Mouse (Mus musculus): ENCODE data around the gene Trim67. TPM values are rescaled to one million over a fixed set of nuclear protein-coding genes. Genes with fewer than 3 reads are reported as not detected.

Trim67 gene
- polyA plus RNA-seq, 1 experiment: 0.51 TPM

DNA sequence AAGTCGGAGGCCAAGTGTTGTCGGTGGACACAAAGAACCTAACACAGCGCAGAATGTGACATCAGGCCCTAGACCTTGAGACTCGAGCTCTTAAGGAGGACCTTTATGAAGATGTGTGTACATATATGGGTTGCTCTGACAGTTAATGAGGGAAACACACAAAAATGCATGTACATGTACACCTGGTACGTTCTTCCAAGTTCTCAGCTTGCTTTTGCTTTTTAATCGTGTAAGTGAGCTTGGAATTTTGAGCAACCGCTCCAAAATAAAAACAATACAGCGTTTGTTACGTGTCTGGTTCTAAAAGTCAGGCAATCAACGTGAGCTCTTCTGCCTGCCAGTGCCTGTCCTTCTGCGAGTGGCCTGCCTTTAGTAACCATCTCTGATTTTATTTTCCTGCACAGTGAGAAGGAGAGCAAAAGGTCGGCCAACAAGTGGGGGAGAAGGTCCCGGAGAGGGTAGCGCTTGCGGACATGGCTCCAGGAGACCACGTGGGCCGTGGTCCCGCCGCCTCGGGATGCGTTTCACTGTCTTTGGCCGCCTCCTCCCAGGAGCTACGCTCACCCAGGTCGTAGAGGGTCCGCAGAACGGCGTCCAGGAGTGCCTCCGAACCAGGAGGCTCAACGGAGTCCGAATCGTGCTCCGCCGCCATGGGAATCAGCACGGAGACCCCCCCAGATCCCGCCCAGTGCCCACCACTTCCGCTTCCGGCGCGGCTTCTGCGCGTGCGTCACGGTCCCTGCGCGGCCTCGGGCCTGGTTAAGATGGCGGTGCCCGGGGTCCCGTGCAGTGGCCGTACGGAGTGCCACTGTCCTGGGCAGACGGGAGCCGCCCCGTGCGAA, 69.7 kb downstream of the Trim67 start, which contains the start of the genes Gnpat and 2810004N23Rik:
Gnpat (plus strand) TSS at position 713 of the 842 bp plus-strand sequence.
2810004N23Rik (minus strand) TSS at position 800 of the 842 bp plus-strand sequence.
- peak; percentile 96 for DNase-seq
- TF ChIP-seq POLR2A (IDR thresholded peaks at IDR 0.05; ENCODE audit: borderline replicate concordance, extremely low read depth, low read depth, low read length): peak; percentile 81
- no peak for TF ChIP-seq CTCF (IDR thresholded peaks at IDR 0.05; ENCODE audit: insufficient read depth, low read length)
- under 1% methylated on average over 55 of the region's 55 CpGs for WGBS
- Histone ChIP-seq H3K4me3 (replicated peaks; ENCODE audit: extremely low read depth, low read depth, low read length) (peak within 1 kb of the TSS; percentile 100), H3K4me1 (ENCODE audit: control insufficient read depth, insufficient read depth, low read length) (peaks cover 15% of the 10 kb centered on the region)

DNA sequence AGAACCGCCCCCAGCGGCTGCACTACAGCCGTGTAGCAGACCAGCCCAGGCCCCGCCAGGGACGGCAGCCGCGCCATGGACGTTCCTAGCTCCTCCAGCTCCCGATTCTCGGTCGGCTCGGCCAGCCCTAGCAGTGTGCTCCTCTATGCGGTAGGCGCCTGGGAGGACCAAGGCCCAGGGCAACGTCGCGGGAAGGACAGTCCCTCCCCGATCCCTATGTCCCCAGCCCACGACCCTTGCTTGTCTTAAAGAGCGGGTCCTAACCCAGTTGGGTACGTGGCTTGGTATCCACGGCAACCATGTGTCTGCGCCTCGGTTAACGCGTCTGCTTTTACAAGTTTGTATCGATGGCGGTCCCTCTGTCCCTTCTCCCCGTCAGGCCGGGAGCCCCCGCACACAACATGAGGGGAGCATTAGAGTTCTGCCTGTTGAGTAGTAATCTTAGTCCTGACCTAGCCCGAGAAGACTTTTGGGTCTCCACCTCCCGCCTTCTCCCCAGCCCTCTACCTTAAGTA, 70.3 kb downstream of the Trim67 start:
- under 1% methylated on average over 33 of the region's 33 CpGs for WGBS
- peaks cover 15% of the 10 kb centered on the region for H3K4me1 ChIP-seq (ENCODE audit: control insufficient read depth, insufficient read depth, low read length)
- TF ChIP-seq CTCF (IDR thresholded peaks at IDR 0.05; ENCODE audit: insufficient read depth, low read length) (no peak), POLR2A (IDR thresholded peaks at IDR 0.05; ENCODE audit: borderline replicate concordance, extremely low read depth, low read depth, low read length) (no peak; the same call in 1 of the 2 replicates)
- DNase-seq: no peak
- peak overlapping the region; percentile 100 for H3K4me3 ChIP-seq (replicated peaks; ENCODE audit: extremely low read depth, low read depth, low read length)

DNA sequence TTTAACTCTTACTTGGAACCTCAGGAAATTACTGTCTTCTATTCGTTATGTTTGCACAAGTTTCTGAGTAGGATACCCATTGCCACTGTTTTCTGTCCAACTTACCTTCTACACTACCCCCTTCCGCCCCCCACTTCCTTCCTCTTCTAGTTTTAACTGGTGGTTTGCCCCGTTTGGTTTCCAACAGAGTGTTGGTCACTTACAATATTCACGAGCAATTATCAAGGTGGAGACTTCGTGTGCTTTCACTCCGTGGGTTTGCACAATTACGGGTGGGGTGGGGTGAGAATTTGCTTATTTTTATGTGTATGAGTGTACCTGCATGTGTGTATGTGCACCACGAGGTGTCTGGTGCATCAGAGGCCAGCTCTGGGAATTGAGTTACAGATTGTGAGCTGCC, 70.8 kb downstream of the Trim67 start:
- Histone ChIP-seq H3K4me3 (replicated peaks; ENCODE audit: extremely low read depth, low read depth, low read length) (peak overlapping the region; percentile 100), H3K4me1 (ENCODE audit: control insufficient read depth, insufficient read depth, low read length) (peaks cover 15% of the 10 kb centered on the region)
- WGBS: 7% methylated on average over 8 of the region's 8 CpGs
- DNase-seq: no peak
- TF ChIP-seq CTCF (IDR thresholded peaks at IDR 0.05; ENCODE audit: insufficient read depth, low read length) (no peak), POLR2A (IDR thresholded peaks at IDR 0.05; ENCODE audit: borderline replicate concordance, extremely low read depth, low read depth, low read length) (no peak)

DNA sequence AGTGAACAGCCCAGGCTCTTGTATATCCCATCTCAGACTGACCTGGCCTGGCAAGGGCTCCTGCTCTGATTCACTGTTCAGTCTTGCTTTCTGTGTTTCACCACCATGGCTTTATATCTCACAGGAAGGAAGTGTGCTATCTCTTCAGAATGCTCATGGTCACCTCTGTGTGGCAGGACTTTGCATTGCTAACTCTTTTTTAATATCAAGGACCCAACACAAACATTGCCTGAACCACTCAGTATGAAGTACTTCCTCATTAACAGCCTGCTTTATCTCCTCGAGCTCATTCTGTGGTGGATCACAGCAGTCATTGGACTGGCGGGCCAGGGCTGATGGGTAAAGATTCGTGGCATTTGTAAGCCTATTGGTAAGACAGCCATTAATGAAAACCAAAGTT, 73.8 kb downstream of the Trim67 start:
- DNase-seq: no peak
- no peak overlapping the region for H3K4me3 ChIP-seq (replicated peaks; ENCODE audit: extremely low read depth, low read depth, low read length)
- 52% methylated on average over 3 of the region's 3 CpGs for WGBS
- H3K4me1 ChIP-seq (ENCODE audit: control insufficient read depth, insufficient read depth, low read length): peaks cover 15% of the 10 kb centered on the region
- no peak for TF ChIP-seq CTCF (IDR thresholded peaks at IDR 0.05; ENCODE audit: insufficient read depth, low read length)
- no peak for TF ChIP-seq POLR2A (IDR thresholded peaks at IDR 0.05; ENCODE audit: borderline replicate concordance, extremely low read depth, low read depth, low read length)

DNA sequence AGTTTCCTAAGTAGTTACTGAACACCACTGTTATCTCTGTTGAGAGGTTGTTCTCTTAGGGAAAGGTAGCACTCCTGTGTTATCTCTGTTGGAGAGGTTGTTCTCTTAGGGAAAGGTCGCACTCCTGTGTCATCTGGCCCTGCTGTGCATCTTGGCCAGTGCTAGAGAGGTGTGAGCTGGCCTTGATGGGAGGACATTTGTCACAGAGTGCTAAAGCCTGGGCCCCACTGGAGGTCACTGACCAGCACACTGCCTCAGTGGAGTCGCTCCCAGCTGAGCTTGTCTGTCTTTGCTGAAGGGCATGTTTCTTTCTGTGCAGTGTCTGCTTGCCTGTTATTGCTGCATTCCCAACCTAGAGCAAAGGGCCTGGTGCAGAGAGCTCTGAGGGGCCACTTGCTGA, 74.2 kb downstream of the Trim67 start:
- no peak for DNase-seq
- 54% methylated on average over 2 of the region's 2 CpGs for WGBS
- Histone ChIP-seq H3K4me1 (ENCODE audit: control insufficient read depth, insufficient read depth, low read length) (peaks cover 15% of the 10 kb centered on the region), H3K4me3 (replicated peaks; ENCODE audit: extremely low read depth, low read depth, low read length) (no peak overlapping the region)
- TF ChIP-seq POLR2A (IDR thresholded peaks at IDR 0.05; ENCODE audit: borderline replicate concordance, extremely low read depth, low read depth, low read length) (no peak), CTCF (IDR thresholded peaks at IDR 0.05; ENCODE audit: insufficient read depth, low read length) (no peak)

DNA sequence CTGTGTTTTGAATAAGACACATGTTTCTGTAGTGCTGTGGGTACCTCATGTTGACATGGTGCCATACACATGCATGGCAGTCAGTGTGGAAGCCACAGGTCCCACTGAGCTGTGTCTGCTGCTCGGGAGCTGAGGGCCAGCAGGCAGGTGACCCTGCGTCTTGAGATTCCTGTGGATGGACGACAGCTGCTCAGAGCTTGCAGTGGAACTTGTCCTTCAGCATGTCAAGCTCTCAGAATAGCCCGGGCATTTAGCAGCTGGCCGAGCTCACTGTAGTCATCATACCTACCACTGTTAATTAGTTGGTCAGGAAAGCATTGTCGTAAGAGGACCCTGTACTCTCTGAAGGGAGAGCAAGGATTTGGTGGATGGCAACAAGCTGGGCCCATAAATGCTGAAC, 76.8 kb downstream of the Trim67 start:
- DNase-seq: no peak
- WGBS: 71% methylated on average over 6 of the region's 6 CpGs
- no peak for TF ChIP-seq CTCF (IDR thresholded peaks at IDR 0.05; ENCODE audit: insufficient read depth, low read length)
- TF ChIP-seq POLR2A (IDR thresholded peaks at IDR 0.05; ENCODE audit: borderline replicate concordance, extremely low read depth, low read depth, low read length): no peak
- H3K4me3 ChIP-seq (replicated peaks; ENCODE audit: extremely low read depth, low read depth, low read length): no peak overlapping the region
- H3K4me1 ChIP-seq (ENCODE audit: control insufficient read depth, insufficient read depth, low read length): peaks cover 11% of the 10 kb centered on the region

DNA sequence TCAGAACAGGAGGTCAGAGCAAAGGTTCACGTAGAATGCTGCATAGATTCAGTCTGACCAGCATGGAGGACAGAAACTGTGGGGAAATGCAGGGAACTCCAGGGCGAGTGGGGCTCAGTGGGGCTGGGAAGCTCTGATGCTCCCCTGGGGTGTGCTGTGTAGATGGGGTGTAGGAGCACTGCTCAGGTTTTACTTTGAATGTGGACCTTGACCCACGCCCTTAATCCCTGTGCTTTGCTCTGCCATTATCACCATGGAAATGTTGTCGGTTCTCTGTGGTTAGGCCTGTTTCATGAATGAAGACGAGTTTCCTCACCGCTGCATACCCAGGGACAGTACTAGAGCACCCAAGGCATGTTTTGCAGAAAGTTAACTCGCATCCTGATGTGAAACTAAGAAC, 78.6 kb downstream of the Trim67 start:
- TF ChIP-seq POLR2A (IDR thresholded peaks at IDR 0.05; ENCODE audit: borderline replicate concordance, extremely low read depth, low read depth, low read length) (no peak), CTCF (IDR thresholded peaks at IDR 0.05; ENCODE audit: insufficient read depth, low read length) (no peak)
- 89% methylated on average over 7 of the region's 7 CpGs for WGBS

DNA sequence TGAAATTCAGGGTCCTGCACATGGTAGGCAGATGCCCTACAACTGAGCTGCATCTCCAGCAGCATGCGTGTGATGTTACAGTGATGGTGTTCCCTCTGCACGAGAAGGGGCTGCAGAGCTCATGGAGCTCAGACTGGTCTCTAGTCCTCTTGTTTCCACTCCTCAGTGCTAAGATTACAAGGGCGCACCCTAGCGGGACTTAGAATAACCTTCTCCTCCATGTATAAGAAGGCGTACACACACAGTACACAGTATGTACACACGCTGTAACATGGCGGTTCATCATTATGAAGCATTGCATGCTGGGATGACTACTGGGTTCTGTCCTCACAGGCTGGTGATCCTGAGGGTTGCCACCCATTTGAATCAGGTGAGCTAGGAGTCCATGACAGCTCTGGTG, 79.2 kb downstream of the Trim67 start:
- Histone ChIP-seq H3K4me3 (replicated peaks; ENCODE audit: extremely low read depth, low read depth, low read length) (no peak overlapping the region), H3K4me1 (ENCODE audit: control insufficient read depth, insufficient read depth, low read length) (peaks cover 3% of the 10 kb centered on the region)
- WGBS: 92% methylated on average over 7 of the region's 7 CpGs
- no peak for DNase-seq
- TF ChIP-seq POLR2A (IDR thresholded peaks at IDR 0.05; ENCODE audit: borderline replicate concordance, extremely low read depth, low read depth, low read length) (no peak), CTCF (IDR thresholded peaks at IDR 0.05; ENCODE audit: insufficient read depth, low read length) (no peak)

More for the DNA sequence above, 78.6 kb downstream of the Trim67 start:
- Histone ChIP-seq H3K4me1 (ENCODE audit: control insufficient read depth, insufficient read depth, low read length) (peaks cover 7% of the 10 kb centered on the region), H3K4me3 (replicated peaks; ENCODE audit: extremely low read depth, low read depth, low read length) (no peak overlapping the region)
- DNase-seq: no peak

DNA sequence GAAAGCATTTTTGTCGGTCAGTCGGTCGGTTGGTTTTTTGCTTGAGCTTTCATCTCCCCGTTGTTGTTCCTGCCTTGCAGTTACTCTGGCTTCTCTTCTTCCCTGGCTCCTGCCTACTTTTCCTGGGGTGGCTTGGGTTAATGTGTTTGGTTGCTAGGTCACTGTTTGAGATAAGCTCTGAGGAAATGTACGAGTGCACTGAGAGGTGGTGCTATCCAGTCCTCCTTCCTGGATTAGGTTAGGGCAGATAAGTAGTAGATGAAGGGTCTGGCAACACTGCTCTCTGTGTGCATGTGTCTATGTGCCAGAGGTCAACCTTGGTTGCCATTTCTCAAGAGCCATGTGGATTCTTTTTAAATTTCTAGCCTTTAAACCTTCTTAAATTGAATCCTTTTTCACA, 79.8 kb downstream of the Trim67 start:
- no peak for TF ChIP-seq POLR2A (IDR thresholded peaks at IDR 0.05; ENCODE audit: borderline replicate concordance, extremely low read depth, low read depth, low read length)
- TF ChIP-seq CTCF (IDR thresholded peaks at IDR 0.05; ENCODE audit: insufficient read depth, low read length): no peak
- Histone ChIP-seq H3K4me1 (ENCODE audit: control insufficient read depth, insufficient read depth, low read length) (no peaks in the 10 kb centered on the region; the same call in 1 of the 2 replicates), H3K4me3 (replicated peaks; ENCODE audit: extremely low read depth, low read depth, low read length) (no peak overlapping the region)
- DNase-seq: no peak
- WGBS: 65% methylated on average over 5 of the region's 5 CpGs

Data from lung, adult 2 months (tissue).